Mouse (Mus musculus) lung, postnatal 0 days (tissue): ENCODE results near the gene Sri. TPM values are rescaled to one million over a fixed set of nuclear protein-coding genes. Genes with fewer than 3 reads are reported as not detected.
"Not testable (repeated sequence)": the region's sequence is repeated elsewhere in the genome, so short reads cannot be mapped to it uniquely, and the experiment has no call there.

ENCODE experiments used
- ATAC-seq: fragments of 200-750 bp; cut with Nextera tagmentation; 2 replicates; pipeline ENCODE4 v1.8.0; 2017; ENCODE audit warnings: moderate library complexity
- DNase-seq: peaks from one replicate; pipeline ENCODE4 v3.0.0-alpha.2; 2016; ENCODE audit warnings: low spot score
- H3K27ac ChIP-seq: fragments of 300-500 bp; sonication (generic); 2 replicates; pipeline ENCODE4 v1.5.1; 2014; ENCODE audit warnings: antibody characterized with exemption, mild to moderate bottlenecking, low read length, mixed read lengths
- H3K27me3 ChIP-seq: fragments of 300-500 bp; sonication (generic); replicated peaks from 2 replicates; pipeline ENCODE4 v1.6.1; 2014; ENCODE audit warnings: low read length, mixed read lengths; ENCODE audit not compliant: insufficient read depth
- H3K36me3 ChIP-seq: fragments of 300-500 bp; sonication (generic); 2 replicates; pipeline ENCODE4 v1.6.1; 2014; ENCODE audit warnings: low read length, mixed read lengths; ENCODE audit not compliant: insufficient read depth
- H3K4me1 ChIP-seq: fragments of 300-500 bp; sonication (generic); 2 replicates; pipeline ENCODE4 v1.6.1; 2014; ENCODE audit warnings: antibody characterized with exemption, low read depth, low read length, mixed read lengths; ENCODE audit not compliant: insufficient read depth
- H3K4me2 ChIP-seq: fragments of 300-500 bp; sonication (generic); replicated peaks from 2 replicates; pipeline ENCODE4 v1.6.1; 2014; ENCODE audit warnings: low read depth, mild to moderate bottlenecking, low read length, moderate library complexity, mixed read lengths
- H3K4me3 ChIP-seq: fragments of 300-500 bp; sonication (generic); 2 replicates; pipeline ENCODE4 v1.5.1; 2014; ENCODE audit warnings: low read depth, low read length
- H3K9ac ChIP-seq: fragments of 300-500 bp; sonication (generic); replicated peaks from 2 replicates; pipeline ENCODE4 v1.6.1; 2014; ENCODE audit warnings: low read depth, mild to moderate bottlenecking
- H3K9me3 ChIP-seq: fragments of 300-500 bp; sonication (generic); 2 replicates; pipeline ENCODE4 v1.6.1; 2016; ENCODE audit warnings: low read length, mixed read lengths
- CTCF ChIP-seq: IDR thresholded peaks from 2 replicates; pipeline ENCODE4 v1.5.1; 2016; ENCODE audit warnings: antibody characterized with exemption, mild to moderate bottlenecking
- EP300 ChIP-seq: IDR thresholded peaks from 2 replicates; pipeline ENCODE4 v1.6.1; 2016; ENCODE audit warnings: antibody characterized with exemption, mild to moderate bottlenecking, control low read depth
- WGBS: fragments of 180-500 bp; shearing (Covaris S2); extraction: QIAGEN DNeasy Blood & Tissue Kit; methylation state at CpG from one replicate; pipeline ENCODE4 v1.1.7; 2014; 5-methylcytosine and 5-hydroxymethylcytosine counted together
- polyA plus RNA-seq: library from polyadenylated mRNA; unstranded; fragments of >200 nt; fragmentation: Nextera tagmentation; extraction: Ambion mirVana; gene quantifications from 2 replicates; pipeline ENCODE4 v1.2.1, GENCODE M21; 2015

The Sri gene
- 338 and 346 TPM in 2 replicates for polyA plus RNA-seq

- TF ChIP-seq EP300 (no peak), CTCF (no peak)
- no peaks in the 10 kb centered on the region for H3K4me1 ChIP-seq
- H3K27ac ChIP-seq: no peak within 1 kb of the TSS
- no peak within 1 kb of the TSS for H3K4me3 ChIP-seq
- DNase-seq: peak; percentile 53
- no peaks in the 10 kb centered on the region for H3K27me3 ChIP-seq
- ATAC-seq: peak; percentile 79
- H3K9ac ChIP-seq: no peak within 1 kb of the TSS
- no peaks in the 10 kb centered on the region for H3K9me3 ChIP-seq
- no peaks in the 10 kb centered on the region for H3K36me3 ChIP-seq
- no peak within 1 kb of the TSS for H3K4me2 ChIP-seq
- WGBS: 58% methylated on average over 6 of the region's 6 CpGs
These were observed at the start of gene Sri for GRCm38 (mm10) chr5:8045855-8046254. Gene Sri, plus strand, starts transcription at chr5:8046078.

GRCm38 (mm10) chr5:7996401-7997044 is 49.4 kb upstream of the Sri start:
- H3K4me3 ChIP-seq: no peak overlapping the region
- DNase-seq (peak; percentile 65), ATAC-seq (no peak)
- 42% methylated on average over 8 of the region's 8 CpGs for WGBS
- H3K9me3 ChIP-seq: no peaks in the 10 kb centered on the region
- TF ChIP-seq EP300: no peak
- peak; percentile 71 for TF ChIP-seq CTCF
- no peak overlapping the region for H3K9ac ChIP-seq
- no peaks in the 10 kb centered on the region for H3K36me3 ChIP-seq
- no peak overlapping the region for H3K4me2 ChIP-seq
- no peak overlapping the region for H3K27ac ChIP-seq
- H3K27me3 ChIP-seq: no peaks in the 10 kb centered on the region
- H3K4me1 ChIP-seq: no peaks in the 10 kb centered on the region

- H3K4me2 ChIP-seq: no peak overlapping the region
- no peaks in the 10 kb centered on the region for H3K36me3 ChIP-seq
- WGBS: 93% methylated on average over 2 of the region's 2 CpGs
- H3K27ac ChIP-seq: no peak overlapping the region
- H3K4me3 ChIP-seq: no peak overlapping the region
- DNase-seq: no peak
- H3K9me3 ChIP-seq: no peaks in the 10 kb centered on the region
- ATAC-seq: no peak
- H3K27me3 ChIP-seq: no peaks in the 10 kb centered on the region
- no peaks in the 10 kb centered on the region for H3K4me1 ChIP-seq
- TF ChIP-seq CTCF (no peak), EP300 (no peak)
- H3K9ac ChIP-seq: no peak overlapping the region
These were observed 48.8 kb upstream of the Sri start for GRCm38 (mm10) chr5:7997086-7997485.

- Histone ChIP-seq H3K4me2 (no peak overlapping the region), H3K36me3 (no peaks in the 10 kb centered on the region), H3K27ac (no peak overlapping the region), H3K9me3 (no peaks in the 10 kb centered on the region), H3K9ac (no peak overlapping the region), H3K4me3 (no peak overlapping the region), H3K4me1 (no peaks in the 10 kb centered on the region), H3K27me3 (no peaks in the 10 kb centered on the region)
- TF ChIP-seq CTCF: no peak
- TF ChIP-seq EP300: no peak
- DNase-seq (no peak), ATAC-seq (no peak)
- WGBS: 69% methylated on average over 10 of the region's 10 CpGs
These were observed 45.4 kb upstream of the Sri start for GRCm38 (mm10) chr5:8000466-8000865.

GRCm38 (mm10) chr5:8002827-8003226 is 43.1 kb upstream of the Sri start:
- H3K27ac ChIP-seq: no peak overlapping the region
- ATAC-seq (peak; percentile 78), DNase-seq (peak; percentile 50)
- no peaks in the 10 kb centered on the region for H3K27me3 ChIP-seq
- no peak overlapping the region for H3K9ac ChIP-seq
- no peak overlapping the region for H3K4me2 ChIP-seq
- H3K9me3 ChIP-seq: no peaks in the 10 kb centered on the region
- no peaks in the 10 kb centered on the region for H3K36me3 ChIP-seq
- no peaks in the 10 kb centered on the region for H3K4me1 ChIP-seq
- H3K4me3 ChIP-seq: no peak overlapping the region
- TF ChIP-seq EP300 (no peak), CTCF (no peak)

GRCm38 (mm10) chr5:8013276-8013675 is 32.6 kb upstream of the Sri start:
- no peak overlapping the region for H3K4me3 ChIP-seq
- WGBS: 62% methylated on average over 3 of the region's 3 CpGs
- DNase-seq (no peak), ATAC-seq (no peak)
- H3K36me3 ChIP-seq: no peaks in the 10 kb centered on the region
- H3K4me2 ChIP-seq: no peak overlapping the region
- H3K27me3 ChIP-seq: no peaks in the 10 kb centered on the region
- H3K27ac ChIP-seq: no peak overlapping the region
- TF ChIP-seq CTCF: no peak
- TF ChIP-seq EP300: no peak
- no peaks in the 10 kb centered on the region for H3K4me1 ChIP-seq
- H3K9me3 ChIP-seq: no peaks in the 10 kb centered on the region
- H3K9ac ChIP-seq: no peak overlapping the region

GRCm38 (mm10) chr5:8034596-8034995 is 11.3 kb upstream of the Sri start:
- H3K9ac ChIP-seq, H3K36me3 ChIP-seq, DNase-seq, H3K27me3 ChIP-seq, ATAC-seq, H3K9me3 ChIP-seq, H3K4me3 ChIP-seq, H3K4me1 ChIP-seq, H3K4me2 ChIP-seq, H3K27ac ChIP-seq: not testable (repeated sequence)
- 85% methylated on average over 6 of the region's 6 CpGs for WGBS
